ENCODE assay signal across 9 mouse cellular contexts in genomic region chr6:57825259-57825715, GRCm38 (mm10). TPM values are rescaled to one million over a fixed set of nuclear protein-coding genes. Genes with fewer than 3 reads are reported as not detected.
DNase-seq lines count a peak whose midpoint lies in the region; ATAC-seq lines count a peak whose summit lies in the region.
"Had no signal": no experiment of that assay in that cellular context is flagged by ENCODE, and none has a peak within 500 bp of the region (broad histone marks: within the 10 kb centered on the region; RNA-seq: fewer than 3 reads in every experiment).

No protein-coding gene starts in this region.

- H3K4me3 ChIP-seq in lung, embryonic 16.5 days (ENCODE audit: low read length): peak overlapping the region; percentile 87
- peak overlapping the region; percentile 92 for H3K4me3 ChIP-seq in forebrain, embryonic 10.5 days
- peak overlapping the region; percentile 92 for H3K4me3 ChIP-seq in limb, embryonic 15.5 days

- H3K4me2 ChIP-seq in lung, embryonic 16.5 days (ENCODE audit: low read depth, low read length): peak overlapping the region; percentile 63
- H3K4me2 ChIP-seq in limb, embryonic 15.5 days: peak overlapping the region; percentile 55

- H3K27me3 ChIP-seq in lung, embryonic 16.5 days (ENCODE audit: control insufficient read depth, insufficient read depth, low read depth, low read length): no peaks in the 10 kb centered on the region
- H3K27me3 ChIP-seq in forebrain, embryonic 10.5 days (ENCODE audit: poor library complexity, severe bottlenecking): no peaks in the 10 kb centered on the region
- no peaks in the 10 kb centered on the region for H3K27me3 ChIP-seq in limb, embryonic 15.5 days
- no peaks in the 10 kb centered on the region; the same call in 1 of the 2 replicates for H3K27me3 ChIP-seq in splenic B cell, adult 2 months (ENCODE audit: control insufficient read depth, insufficient read depth, low read length, poor library complexity, severe bottlenecking)

- 0 out of 2 replicates have a peak, but pooled peaks have one; percentile 1 for ATAC-seq in lung, embryonic 16.5 days (ENCODE audit: low read depth)
- peak; percentile 17; the same call in 1 of the 2 replicates for ATAC-seq in limb, embryonic 15.5 days (ENCODE audit: insufficient number of reproducible peaks, low FRiP score, low TSS enrichment, low read depth)

- no peak overlapping the region; the same call in 1 of the 2 replicates for H3K27ac ChIP-seq in lung, embryonic 16.5 days (ENCODE audit: low read length)
- peak overlapping the region; percentile 98 for H3K27ac ChIP-seq in forebrain, embryonic 10.5 days
- peak overlapping the region; percentile 91 for H3K27ac ChIP-seq in limb, embryonic 15.5 days

- H3K9me3 ChIP-seq in lung, embryonic 16.5 days (ENCODE audit: control insufficient read depth, low read length): no peaks in the 10 kb centered on the region
- no peaks in the 10 kb centered on the region; the same call in 1 of the 2 replicates for H3K9me3 ChIP-seq in forebrain, embryonic 10.5 days
- no peaks in the 10 kb centered on the region for H3K9me3 ChIP-seq in limb, embryonic 15.5 days

- no peak for DNase-seq in lung, postnatal 4 days
- no peak for DNase-seq in forebrain, embryonic 10.5 days (ENCODE audit: extremely low spot score, low spot score)
- peak; percentile 5 for DNase-seq in splenic B cell, adult 2 months (ENCODE audit: low read depth, low spot score)
- no peak for DNase-seq in thymus, postnatal 14 days
- DNase-seq in layer of hippocampus, adult 8-10 months (ENCODE audit: low spot score in 2 of 2): no peak
- DNase-seq in layer of hippocampus, adult 11-12 months (ENCODE audit: low spot score): no peak

- H3K36me3 ChIP-seq in lung, embryonic 16.5 days (ENCODE audit: control insufficient read depth, insufficient read depth, low read length): no peaks in the 10 kb centered on the region
- H3K36me3 ChIP-seq in forebrain, embryonic 10.5 days (replicated peaks): peaks cover 5% of the 10 kb centered on the region; the same call in 1 of the 2 replicates
- no peaks in the 10 kb centered on the region for H3K36me3 ChIP-seq in limb, embryonic 15.5 days
- H3K36me3 ChIP-seq in splenic B cell, adult 2 months (ENCODE audit: control insufficient read depth, insufficient read depth, low read length, poor library complexity, severe bottlenecking): no peaks in the 10 kb centered on the region

- H3K4me1 ChIP-seq in lung, embryonic 16.5 days (replicated peaks; ENCODE audit: control insufficient read depth, insufficient read depth, low read length): peaks cover 5% of the 10 kb centered on the region
- peaks cover 22% of the 10 kb centered on the region for H3K4me1 ChIP-seq in forebrain, embryonic 10.5 days
- peaks cover 9% of the 10 kb centered on the region; the same call in 1 of the 2 replicates for H3K4me1 ChIP-seq in limb, embryonic 15.5 days

- WGBS in lung, embryonic 16.5 days: 8% methylated on average over 5 of the region's 5 CpGs
- 6% methylated on average over 5 of the region's 5 CpGs for WGBS in forebrain, embryonic 10.5 days
- WGBS in limb, embryonic 15.5 days: 9% methylated on average over 5 of the region's 5 CpGs

- H3K9ac ChIP-seq in lung, embryonic 16.5 days (ENCODE audit: low read length): peak overlapping the region; percentile 93
- peak overlapping the region; percentile 87 for H3K9ac ChIP-seq in limb, embryonic 15.5 days

RNA-seq across cellular contexts. Expression of gene Vopp1, which starts 0.3 kb away (rescaled TPM):
- polyA plus RNA-seq in lung, embryonic 16.5 days (2015; fragmentation: Nextera tagmentation; extraction: Ambion mirVana): 28.5 and 28.9 TPM in 2 replicates
- 59.8 and 60.7 TPM in 2 replicates for polyA plus RNA-seq in forebrain, embryonic 10.5 days (2016; fragmentation: Nextera tagmentation; extraction: Ambion mirVana)
- polyA plus RNA-seq in limb, embryonic 15.5 days (2015; fragmentation: Nextera tagmentation; extraction: Ambion mirVana): 46.5 and 46.7 TPM in 2 replicates
- 10 to 100 TPM; 59.6 to 78.1 (median 72.4) TPM for total RNA-seq in layer of hippocampus, adult 8-10 months (2022)

RNA-seq across cellular contexts. Expression of gene Vmn1r21, which starts 24.9 kb away (rescaled TPM):
- polyA plus RNA-seq in lung, embryonic 16.5 days (2015; fragmentation: Nextera tagmentation; extraction: Ambion mirVana): not detected in 2 replicates
- not detected in 2 replicates for polyA plus RNA-seq in forebrain, embryonic 10.5 days (2016; fragmentation: Nextera tagmentation; extraction: Ambion mirVana)
- 0.10 TPM in 1 of 2 replicates, not detected in the other for polyA plus RNA-seq in limb, embryonic 15.5 days (2015; fragmentation: Nextera tagmentation; extraction: Ambion mirVana)
- not detected for total RNA-seq in layer of hippocampus, adult 8-10 months (2022)
- polyA plus RNA-seq: brain, embryonic 14.5 days had no signal
